Mouse (Mus musculus) heart, adult 2 months (tissue): Measurements from ENCODE around the gene Igfals. TPM values are rescaled to one million over a fixed set of nuclear protein-coding genes. Genes with fewer than 3 reads are reported as not detected.

Experiments
- DNase-seq, 2 experiments: peaks; one replicate each; pipeline ENCODE4 v3.0.0; 2021
- H3K27ac ChIP-seq: fragments of 200-600 bp; 2 replicates; pipeline ENCODE4 v1.8.1; 2022
- H3K27me3 ChIP-seq: fragments of 200-500 bp; 2 replicates; pipeline ENCODE4 v1.6.1; 2012; ENCODE audit warnings: mild to moderate bottlenecking, low read length, inconsistent platforms, mixed read lengths; ENCODE audit not compliant: control insufficient read depth, insufficient read depth
- H3K36me3 ChIP-seq: fragments of 200-500 bp; 2 replicates; pipeline ENCODE4 v1.6.1; 2012; ENCODE audit warnings: low read length, inconsistent platforms; ENCODE audit not compliant: control insufficient read depth, insufficient read depth
- H3K4me1 ChIP-seq: fragments of 200-500 bp; 2 replicates; pipeline ENCODE4 v1.6.1; 2011; ENCODE audit warnings: low read length; ENCODE audit not compliant: control insufficient read depth, insufficient read depth
- H3K4me3 ChIP-seq: fragments of 200-600 bp; 2 replicates; pipeline ENCODE4 v1.8.1; 2022
- H3K79me2 ChIP-seq: fragments of 200-500 bp; replicated peaks from 2 replicates; pipeline ENCODE4 v1.6.1; 2012; ENCODE audit warnings: mild to moderate bottlenecking, inconsistent platforms, low read length, moderate library complexity, mixed read lengths; ENCODE audit not compliant: control insufficient read depth, insufficient read depth
- H3K9ac ChIP-seq: fragments of 200-500 bp; 2 replicates; pipeline ENCODE4 v1.6.1; 2012; ENCODE audit warnings: low read depth, mild to moderate bottlenecking, control low read depth, inconsistent platforms, low read length, mixed read lengths
- CTCF ChIP-seq: fragments of 200-600 bp; IDR thresholded peaks from 2 replicates; pipeline ENCODE4 v1.8.1; 2022; ENCODE audit warnings: antibody characterized with exemption, mild to moderate bottlenecking, moderate library complexity
- EP300 ChIP-seq: fragments of 200-500 bp; IDR thresholded peaks from 2 replicates; pipeline ENCODE4 v1.6.1; 2011; ENCODE audit warnings: low read depth, low read length, control low read depth; ENCODE audit not compliant: insufficient read depth
- POLR2A ChIP-seq: fragments of 200-500 bp; IDR thresholded peaks from 2 replicates; pipeline ENCODE4 v1.6.1; 2011; ENCODE audit warnings: mild to moderate bottlenecking, low read depth, low read length, control low read depth; ENCODE audit not compliant: insufficient read depth
- WGBS: fragments of 180-500 bp; shearing (Covaris S2); methylation state at CpG from one replicate; pipeline ENCODE4 v1.1.7; 2018; 5-methylcytosine and 5-hydroxymethylcytosine counted together
- intact Hi-C: fragments of 180-260 bp; cut with DNase I; formaldehyde crosslinking; loops from one replicate; pipeline ENCODE4 v1.15.1; 2025
- polyA plus RNA-seq: library from polyadenylated mRNA; depleted of rRNA; stranded (reverse); fragments of >200 nt; gene quantifications from 2 replicates; pipeline ENCODE4 v1.2.3, GENCODE M21; 2012
- total RNA-seq, 2 experiments: library from RNA; stranded (reverse); gene quantifications; 2 replicates each; pipeline ENCODE4 v1.2.3; 2021

Igfals gene
- total and polyA plus RNA-seq, 3 experiments = 9.2 to 12.7 (median 11.7) TPM

DNA sequence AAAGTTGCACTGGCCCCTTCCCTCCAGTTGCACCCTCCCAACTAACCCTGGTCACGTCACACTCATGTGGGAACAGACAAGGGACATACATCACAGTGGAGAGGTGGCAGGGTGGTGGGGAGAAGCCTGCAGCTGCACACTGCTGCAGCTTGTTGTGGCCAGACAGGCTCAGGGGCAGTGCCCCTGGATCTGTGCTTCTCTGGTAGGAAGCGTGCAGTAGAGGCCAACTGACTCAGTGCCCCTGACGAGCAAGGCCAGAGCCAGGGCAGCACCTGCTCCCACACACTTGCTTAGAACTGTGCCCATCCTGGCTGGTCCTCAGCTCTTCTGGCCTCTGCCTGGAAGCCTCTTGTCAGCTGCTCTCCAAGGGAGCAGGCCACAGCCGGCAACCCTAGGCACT, 31.8 kb downstream of the Igfals start:
- no peak for DNase-seq
- Histone ChIP-seq H3K9ac (no peak overlapping the region), H3K27ac (no peak overlapping the region), H3K36me3 (no peaks in the 10 kb centered on the region), H3K27me3 (no peaks in the 10 kb centered on the region), H3K79me2 (no peaks in the 10 kb centered on the region), H3K4me1 (peaks cover 3% of the 10 kb centered on the region), H3K4me3 (no peak overlapping the region)
- TF ChIP-seq POLR2A (no peak), CTCF (no peak), EP300 (no peak)
- intact Hi-C loops = no loop called here
- WGBS = 86% methylated on average over 4 of the region's 4 CpGs

DNA sequence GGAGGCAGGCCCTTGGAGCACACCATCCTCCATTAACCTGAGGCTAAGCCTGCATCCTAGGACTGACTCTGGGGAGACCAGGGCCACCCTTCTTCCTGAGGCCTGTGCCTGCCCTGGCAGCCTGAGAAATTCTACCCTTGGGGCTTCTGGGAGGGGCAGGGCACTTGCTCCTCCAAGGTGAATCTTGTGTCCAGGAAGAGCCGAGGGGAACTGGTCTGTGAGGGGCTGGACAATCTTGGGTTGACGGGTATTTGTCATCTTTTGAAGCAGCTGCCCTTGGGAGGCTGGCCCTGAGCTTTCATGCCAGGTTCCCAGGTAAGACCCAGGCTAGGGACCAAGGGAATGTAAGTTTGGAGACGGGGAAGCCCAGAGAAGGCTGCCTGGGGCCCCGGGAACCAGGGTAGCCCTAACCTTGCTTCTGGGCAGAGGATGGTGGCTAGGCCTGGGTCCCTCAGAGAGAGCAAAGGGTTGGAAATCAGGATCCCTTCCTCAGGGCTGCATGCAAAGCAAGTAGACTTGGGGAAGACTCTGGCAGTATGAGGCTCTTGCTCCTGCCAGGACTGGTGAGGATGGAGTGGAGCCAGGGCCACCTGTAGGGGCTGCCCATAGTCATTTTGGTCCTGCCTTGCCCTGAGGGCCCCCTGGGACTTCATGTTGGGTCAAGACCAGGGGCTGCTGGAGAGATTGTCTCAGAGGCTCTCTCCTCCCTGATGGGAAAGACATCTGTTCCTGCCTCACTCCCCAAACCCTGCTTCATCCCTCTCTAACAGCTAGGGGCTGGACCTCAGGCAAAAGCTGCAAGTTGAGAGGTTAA, 32.5 kb downstream of the Igfals start:
- Histone ChIP-seq H3K27ac (peak overlapping the region; percentile 46), H3K4me1 (peaks cover 3% of the 10 kb centered on the region), H3K4me3 (no peak overlapping the region), H3K27me3 (no peaks in the 10 kb centered on the region), H3K9ac (no peak overlapping the region), H3K79me2 (no peaks in the 10 kb centered on the region), H3K36me3 (no peaks in the 10 kb centered on the region)
- WGBS = 84% methylated on average over 4 of the region's 4 CpGs
- DNase-seq = peak in 1 of 2 experiments; percentile 33
- intact Hi-C loops = no loop called here
- TF ChIP-seq POLR2A (no peak), EP300 (no peak)

DNA sequence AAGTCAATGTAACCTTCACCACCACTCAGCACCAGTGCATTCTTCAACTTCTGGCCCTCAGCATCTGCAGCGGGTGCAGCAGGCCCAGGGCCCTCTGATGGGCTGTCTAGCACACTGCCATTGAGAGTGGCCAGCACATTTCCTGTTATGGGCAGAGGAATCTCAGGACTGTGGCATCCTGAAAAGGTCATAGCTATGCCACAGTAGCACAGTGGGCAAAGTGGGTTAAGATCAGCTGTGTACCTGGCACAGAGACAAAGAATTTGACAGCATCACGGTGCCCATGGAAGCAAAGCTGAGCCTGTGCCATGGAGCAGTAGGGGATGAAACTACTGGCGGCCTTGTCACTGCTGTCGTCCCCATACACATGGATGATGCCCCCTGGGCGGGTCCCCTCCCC, 33.4 kb downstream of the Igfals start:
- WGBS = 56% methylated on average over 5 of the region's 5 CpGs
- H3K4me1 ChIP-seq = peaks cover 3% of the 10 kb centered on the region
- TF ChIP-seq CTCF (peak; percentile 7; the same call in 1 of the 2 replicates), EP300 (peak; percentile 48; the same call in 1 of the 2 replicates), POLR2A (no peak)
- intact Hi-C loops = no loop called here
- H3K79me2 ChIP-seq = no peaks in the 10 kb centered on the region
- H3K4me3 ChIP-seq = no peak overlapping the region
- H3K36me3 ChIP-seq = no peaks in the 10 kb centered on the region
- H3K27ac ChIP-seq = peak overlapping the region; percentile 46
- no peak overlapping the region for H3K9ac ChIP-seq
- no peaks in the 10 kb centered on the region for H3K27me3 ChIP-seq
- DNase-seq = peak; percentile 46 to 70

DNA sequence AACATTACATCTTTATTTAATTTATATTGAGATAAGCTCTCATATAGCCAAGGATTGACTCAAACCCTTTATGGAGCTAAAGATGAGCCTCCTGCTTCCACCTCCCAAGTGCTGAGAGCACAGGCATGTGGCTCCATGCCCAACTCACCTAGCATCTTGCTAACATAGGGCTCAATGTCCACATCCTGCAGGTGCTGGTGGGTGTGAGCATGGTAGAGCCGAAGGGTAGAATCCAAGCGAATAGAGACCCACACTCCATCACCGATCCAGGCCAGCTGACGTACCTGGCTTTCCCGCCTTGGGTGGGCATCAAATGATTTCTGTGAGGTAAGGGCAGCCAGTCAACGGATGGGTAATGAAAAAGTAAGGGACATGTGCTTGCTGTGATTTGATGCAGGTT, 34.2 kb downstream of the Igfals start:
- DNase-seq = no peak
- intact Hi-C loops = no loop called here
- Histone ChIP-seq H3K27me3 (no peaks in the 10 kb centered on the region), H3K9ac (no peak overlapping the region), H3K36me3 (no peaks in the 10 kb centered on the region), H3K27ac (no peak overlapping the region), H3K79me2 (no peaks in the 10 kb centered on the region), H3K4me3 (no peak overlapping the region), H3K4me1 (peaks cover 3% of the 10 kb centered on the region)
- WGBS = 98% methylated on average over 6 of the region's 6 CpGs
- TF ChIP-seq POLR2A (no peak), CTCF (no peak), EP300 (no peak)

DNA sequence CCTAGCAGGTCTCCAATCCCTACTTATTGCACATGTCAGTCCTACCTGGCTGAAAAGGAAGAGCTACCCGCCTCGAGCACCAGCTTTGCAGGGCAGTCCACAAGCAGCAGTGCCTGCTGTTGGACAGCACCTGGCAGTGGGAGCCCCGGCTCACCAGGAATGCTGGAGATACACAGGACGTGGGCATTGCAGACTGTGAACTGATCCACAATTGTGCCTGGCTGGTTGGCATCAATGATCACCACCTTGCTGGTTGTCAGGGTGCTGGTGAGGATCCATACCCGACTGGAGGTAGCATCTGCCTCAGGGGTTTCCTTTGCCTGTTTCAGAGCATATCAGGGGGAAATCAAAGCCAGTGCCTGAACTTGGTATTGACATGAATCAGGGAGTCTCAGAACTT, 36.3 kb downstream of the Igfals start:
- no peak overlapping the region for H3K9ac ChIP-seq
- no peak for TF ChIP-seq POLR2A
- no peak for TF ChIP-seq CTCF
- TF ChIP-seq EP300 = no peak
- H3K27me3 ChIP-seq = no peaks in the 10 kb centered on the region
- H3K4me3 ChIP-seq = no peak overlapping the region
- peaks cover 2% of the 10 kb centered on the region for H3K4me1 ChIP-seq
- intact Hi-C loops = no loop called here
- H3K79me2 ChIP-seq = no peaks in the 10 kb centered on the region
- no peak overlapping the region for H3K27ac ChIP-seq
- no peak for DNase-seq
- 91% methylated on average over 5 of the region's 5 CpGs for WGBS
- no peaks in the 10 kb centered on the region for H3K36me3 ChIP-seq

DNA sequence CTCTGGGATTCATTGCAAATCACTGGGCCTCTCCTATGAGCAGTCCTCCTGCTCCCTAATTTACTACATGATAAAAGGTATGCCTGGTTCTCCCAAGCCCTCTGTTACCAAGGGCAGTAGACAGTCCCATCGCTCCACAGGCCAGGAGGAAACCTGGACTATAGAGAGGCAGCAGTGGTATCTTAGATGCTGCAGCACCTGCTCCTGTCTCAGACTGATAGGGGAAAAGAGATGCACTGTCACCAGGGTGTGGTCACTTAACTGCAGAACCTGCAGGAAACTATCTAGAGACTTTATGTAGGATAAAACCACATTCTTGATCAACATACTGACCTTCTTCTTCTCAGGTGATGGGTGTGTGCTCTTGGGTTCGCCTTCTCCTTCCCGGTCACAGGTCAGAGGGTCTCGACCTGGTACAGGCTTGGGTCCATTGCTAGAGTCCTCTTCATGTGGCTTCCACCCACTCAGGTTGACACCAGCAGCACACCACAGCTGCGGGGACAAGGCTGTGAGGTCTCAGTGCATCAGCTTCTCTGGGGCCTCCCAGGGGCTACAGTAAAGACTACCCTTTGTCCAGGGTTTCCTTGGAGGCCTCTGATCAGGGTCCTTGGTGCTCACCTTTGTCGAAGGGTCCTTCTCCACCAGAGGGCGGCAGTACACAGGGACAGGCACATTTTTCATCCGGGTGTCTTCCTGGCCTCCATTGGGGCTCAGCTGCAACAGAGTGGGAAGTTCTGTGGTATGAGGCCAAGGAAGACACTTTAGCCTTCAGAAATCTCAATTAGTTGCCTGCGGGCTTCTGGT, 37.1 kb downstream of the Igfals start:
- intact Hi-C loops = no loop called here
- H3K27me3 ChIP-seq = no peaks in the 10 kb centered on the region
- WGBS = 71% methylated on average over 9 of the region's 9 CpGs
- TF ChIP-seq EP300 (no peak), CTCF (peak; percentile 63), POLR2A (no peak)
- no peak overlapping the region for H3K4me3 ChIP-seq
- no peak overlapping the region for H3K27ac ChIP-seq
- no peak for DNase-seq
- H3K4me1 ChIP-seq = peaks cover 2% of the 10 kb centered on the region
- no peak overlapping the region for H3K9ac ChIP-seq
- H3K36me3 ChIP-seq = no peaks in the 10 kb centered on the region
- H3K79me2 ChIP-seq = no peaks in the 10 kb centered on the region
